Mouse (Mus musculus) thymus, adult 2 months (tissue): ENCODE results near the gene Snn.

Experiments used
- CTCF ChIP-seq: fragments of 200-500 bp; IDR thresholded peaks from 2 replicates; pipeline ENCODE4 v1.5.1; 2012; ENCODE audit warnings: mild to moderate bottlenecking, control low read depth, low read length, moderate library complexity, borderline replicate concordance; ENCODE audit not compliant: control insufficient read depth, poor library complexity, insufficient read depth; ENCODE audit errors: extremely low read depth
- POLR2A ChIP-seq: fragments of 200-500 bp; IDR thresholded peaks from 2 replicates; pipeline ENCODE4 v1.6.1; 2012; ENCODE audit warnings: mild to moderate bottlenecking, low read length, control low read depth, moderate library complexity; ENCODE audit not compliant: control insufficient read depth, poor library complexity, insufficient read depth; ENCODE audit errors: extremely low read depth

DNA sequence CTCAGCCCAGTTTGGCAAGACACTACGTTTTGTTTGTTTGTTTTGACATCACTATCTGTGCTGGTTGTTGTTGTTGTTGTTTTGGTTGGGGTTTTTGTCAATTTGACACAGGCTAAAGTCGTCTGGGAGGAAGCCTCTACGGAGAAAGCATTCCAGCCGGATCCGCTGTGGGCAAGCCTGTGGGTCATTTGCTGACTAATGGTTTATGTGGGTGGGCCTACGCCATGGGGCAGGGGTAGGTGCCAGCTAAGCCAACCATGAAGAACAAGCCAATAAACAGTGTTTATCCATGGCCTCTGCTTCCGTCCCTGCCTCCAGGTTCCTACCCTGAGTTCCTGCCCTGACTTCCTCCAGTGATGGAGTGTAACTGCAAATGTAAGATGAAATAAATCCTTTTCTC, 32.5 kb upstream of the Snn start:
- no peak for TF ChIP-seq CTCF
- no peak for TF ChIP-seq POLR2A
